8 mouse cellular contexts compared by ENCODE assay signal in genomic region chr2:102943983-102944382, GRCm38 (mm10). TPM values are rescaled to one million over a fixed set of nuclear protein-coding genes. Genes with fewer than 3 reads are reported as not detected.
DNase-seq lines count a peak whose midpoint lies in the region; ATAC-seq and TF ChIP-seq lines count a peak whose summit lies in the region.

No protein-coding gene starts in this region.

- H3K4me3 ChIP-seq in kidney, postnatal 0 days (replicated peaks; ENCODE audit: low read depth, low read length) = no peak overlapping the region
- no peak overlapping the region for H3K4me3 ChIP-seq in kidney, embryonic 16.5 days (ENCODE audit: low read length)
- no peak overlapping the region for H3K4me3 ChIP-seq in heart, embryonic 14.5 days (ENCODE audit: control insufficient read depth in 1 of 2, insufficient read depth in 1 of 2, low read depth in 1 of 2, low read length in 2 of 2)
- no peak overlapping the region for H3K4me3 ChIP-seq in limb, embryonic 15.5 days

- no peaks in the 10 kb centered on the region for H3K4me1 ChIP-seq in kidney, postnatal 0 days (replicated peaks; ENCODE audit: insufficient read depth, low read length)
- no peaks in the 10 kb centered on the region for H3K4me1 ChIP-seq in kidney, embryonic 16.5 days (ENCODE audit: insufficient read depth, low read length)
- H3K4me1 ChIP-seq in heart, embryonic 14.5 days (ENCODE audit: control insufficient read depth in 2 of 2, insufficient read depth in 2 of 2, low read length in 2 of 2) = peaks cover 0 to 12% of the 10 kb centered on the region in 2 experiments; a peak in 3 of 4 replicates
- H3K4me1 ChIP-seq in limb, embryonic 15.5 days = peaks cover 27% of the 10 kb centered on the region

- no peak for TF ChIP-seq CTCF in kidney, postnatal 0 days (IDR thresholded peaks at IDR 0.05; ENCODE audit: low read depth)

- H3K9ac ChIP-seq in kidney, postnatal 0 days (ENCODE audit: low read depth, low read length) = no peak overlapping the region
- no peak overlapping the region for H3K9ac ChIP-seq in kidney, embryonic 16.5 days (replicated peaks; ENCODE audit: low read length)
- H3K9ac ChIP-seq in heart, embryonic 14.5 days (ENCODE audit: low read length) = no peak overlapping the region
- H3K9ac ChIP-seq in limb, embryonic 15.5 days = no peak overlapping the region

- no peak overlapping the region for H3K4me2 ChIP-seq in kidney, postnatal 0 days (ENCODE audit: low read length)
- H3K4me2 ChIP-seq in kidney, embryonic 16.5 days (replicated peaks; ENCODE audit: low read depth, low read length) = no peak overlapping the region
- no peak overlapping the region for H3K4me2 ChIP-seq in heart, embryonic 14.5 days (ENCODE audit: low read length)
- H3K4me2 ChIP-seq in limb, embryonic 15.5 days = no peak overlapping the region

- WGBS in kidney, postnatal 0 days = 62% methylated on average over 6 of the region's 6 CpGs
- WGBS in kidney, embryonic 16.5 days = 70% methylated on average over 6 of the region's 6 CpGs
- WGBS in heart, embryonic 14.5 days = 16% methylated on average over 6 of the region's 6 CpGs
- WGBS in limb, embryonic 15.5 days = 30% methylated on average over 6 of the region's 6 CpGs

- no peak overlapping the region for H3K27ac ChIP-seq in kidney, postnatal 0 days
- no peak overlapping the region for H3K27ac ChIP-seq in kidney, embryonic 16.5 days (ENCODE audit: low read length)
- H3K27ac ChIP-seq in heart, embryonic 14.5 days (replicated peaks in 1 of 2; ENCODE audit: control insufficient read depth in 1 of 2, insufficient read depth in 1 of 2, low read depth in 2 of 2, low read length in 2 of 2) = peak overlapping the region in 1 of 2 experiments; percentile 15; a peak in 1 of 4 replicates
- peak overlapping the region; percentile 66 for H3K27ac ChIP-seq in limb, embryonic 15.5 days

- no peaks in the 10 kb centered on the region for H3K27me3 ChIP-seq in kidney, postnatal 0 days (ENCODE audit: insufficient read depth, low read length)
- 0 out of 2 replicates have a peak, but pooled peaks cover 3% of the 10 kb centered on the region for H3K27me3 ChIP-seq in kidney, embryonic 16.5 days (ENCODE audit: insufficient read depth, low read length)
- peaks cover 3% of the 10 kb centered on the region; the same call in 1 of the 2 replicates for H3K27me3 ChIP-seq in heart, embryonic 14.5 days (ENCODE audit: control insufficient read depth, insufficient read depth, low read length)
- H3K27me3 ChIP-seq in limb, embryonic 15.5 days = no peaks in the 10 kb centered on the region

- no peaks in the 10 kb centered on the region for H3K36me3 ChIP-seq in kidney, postnatal 0 days (ENCODE audit: insufficient read depth, low read length)
- H3K36me3 ChIP-seq in kidney, embryonic 16.5 days (ENCODE audit: insufficient read depth, low read length) = no peaks in the 10 kb centered on the region
- no peaks in the 10 kb centered on the region for H3K36me3 ChIP-seq in heart, embryonic 14.5 days (ENCODE audit: control insufficient read depth, insufficient read depth, low read length)
- no peaks in the 10 kb centered on the region for H3K36me3 ChIP-seq in limb, embryonic 15.5 days

- no peaks in the 10 kb centered on the region for H3K9me3 ChIP-seq in kidney, postnatal 0 days (replicated peaks; ENCODE audit: low read length)
- no peaks in the 10 kb centered on the region for H3K9me3 ChIP-seq in kidney, embryonic 16.5 days (ENCODE audit: low read length)
- no peaks in the 10 kb centered on the region for H3K9me3 ChIP-seq in heart, embryonic 14.5 days (ENCODE audit: control insufficient read depth, low read length)
- H3K9me3 ChIP-seq in limb, embryonic 15.5 days = no peaks in the 10 kb centered on the region

- ATAC-seq in kidney, postnatal 0 days (replicated peaks; ENCODE audit: low FRiP score, low read depth) = no peak
- no peak for ATAC-seq in kidney, embryonic 16.5 days (ENCODE audit: low FRiP score, low TSS enrichment)
- ATAC-seq in heart, embryonic 14.5 days (ENCODE audit: insufficient number of reproducible peaks, insufficient read depth, low FRiP score, low read depth) = peak; percentile 68; the same call in 1 of the 2 replicates
- ATAC-seq in limb, embryonic 15.5 days (ENCODE audit: insufficient number of reproducible peaks, low FRiP score, low TSS enrichment, low read depth) = peak; percentile 85

- DNase-seq in kidney, postnatal 0 days (ENCODE audit: low spot score) = peak; percentile 55
- DNase-seq in embryo, embryonic 10 days (ENCODE audit: low spot score) = peak; percentile 66
- peak; percentile 77 to 91 for DNase-seq in monocyte, adult 2 months (ENCODE audit: low read depth in 1 of 2, low spot score in 2 of 2)
- no peak for DNase-seq in thymus, postnatal 4 days
- no peak for DNase-seq in adrenal gland, postnatal 10 days

RNA-seq across cellular contexts. Expression of gene Cd44, which starts 42.5 kb away (rescaled TPM):
- 4.0 and 4.4 TPM in 2 replicates for polyA plus RNA-seq in kidney, postnatal 0 days (2015; fragmentation: Nextera tagmentation; extraction: Ambion mirVana)
- polyA plus RNA-seq in kidney, embryonic 16.5 days (2015; fragmentation: Nextera tagmentation; extraction: Ambion mirVana) = 4.7 and 5.3 TPM in 2 replicates
- 22.9 and 24.3 TPM in 2 replicates for polyA plus RNA-seq in heart, embryonic 14.5 days (2014; fragmentation: Nextera tagmentation; extraction: Ambion mirVana)
- polyA plus RNA-seq in limb, embryonic 15.5 days (2015; fragmentation: Nextera tagmentation; extraction: Ambion mirVana) = 50.2 and 63.0 TPM in 2 replicates
- 10 to 100 TPM; 33.5 to 43.3 TPM for total RNA-seq in adrenal gland, postnatal 10 days (2021)

Comparison
In these comparisons a context has a peak if more than half of its experiments do, and no peak if none do; other contexts are left out.
1. ATAC-seq: peak in heart, embryonic 14.5 days (single experiment) and limb, embryonic 15.5 days (single experiment); none in kidney, postnatal 0 days (single experiment) and kidney, embryonic 16.5 days (single experiment).
2. DNase-seq: peak in kidney, postnatal 0 days (single experiment), embryo, embryonic 10 days (single experiment) and monocyte, adult 2 months (2 of 2); none in thymus, postnatal 4 days (single experiment) and adrenal gland, postnatal 10 days (single experiment).